Comparison of ENCODE assay signal across 8 mouse cellular contexts in genomic region chr16:55950946-55951678, GRCm38 (mm10). TPM values are rescaled to one million over a fixed set of nuclear protein-coding genes. Genes with fewer than 3 reads are reported as not detected.
DNase-seq lines count a peak whose midpoint lies in the region; ATAC-seq and TF ChIP-seq lines count a peak whose summit lies in the region.

No protein-coding gene starts in this region.

- H3K9ac ChIP-seq in forebrain, embryonic 14.5 days (ENCODE audit: low read length), result no peak overlapping the region
- no peak overlapping the region for H3K9ac ChIP-seq in hindbrain, embryonic 15.5 days

- ATAC-seq in cerebellum, adult (ENCODE audit: insufficient number of reproducible peaks, low FRiP score, low TSS enrichment), result peak; percentile 90
- peak; percentile 74 for ATAC-seq in forebrain, embryonic 14.5 days
- ATAC-seq in hindbrain, embryonic 15.5 days (ENCODE audit: low FRiP score, low read depth), result peak; percentile 54
- peak; percentile 90 for ATAC-seq in megakaryocyte, adult 5-6 weeks (ENCODE audit: poor library complexity, severe bottlenecking)

- H3K4me3 ChIP-seq in forebrain, embryonic 14.5 days (ENCODE audit: low read depth, low read length), result no peak overlapping the region
- no peak overlapping the region for H3K4me3 ChIP-seq in hindbrain, embryonic 15.5 days
- H3K4me3 ChIP-seq in left cerebral cortex, adult 2 months, result peak overlapping the region; percentile 28; the same call in 1 of the 2 replicates

- peak; percentile 92 for DNase-seq in NIH3T3 (ENCODE audit: low read depth)
- peak; percentile 94 for DNase-seq in forebrain, embryonic 14.5 days (ENCODE audit: low spot score)
- DNase-seq in left cerebral cortex, adult 2 months (ENCODE audit: extremely low spot score in 1 of 2, low spot score in 2 of 2), result peak; percentile 70 to 72
- peak; percentile 93 for DNase-seq in retina, postnatal 1 day
- DNase-seq in thymus, postnatal 4 days, result peak; percentile 85

- no peaks in the 10 kb centered on the region for H3K36me3 ChIP-seq in forebrain, embryonic 14.5 days (ENCODE audit: control insufficient read depth, insufficient read depth, low read length)
- no peaks in the 10 kb centered on the region for H3K36me3 ChIP-seq in hindbrain, embryonic 15.5 days

- WGBS in forebrain, embryonic 14.5 days, result 41% methylated on average over 18 of the region's 19 CpGs
- WGBS in hindbrain, embryonic 15.5 days, result 39% methylated on average over 19 of the region's 19 CpGs

- H3K9me3 ChIP-seq in forebrain, embryonic 14.5 days (replicated peaks; ENCODE audit: control insufficient read depth, low read length), result no peaks in the 10 kb centered on the region
- no peaks in the 10 kb centered on the region for H3K9me3 ChIP-seq in hindbrain, embryonic 15.5 days

- no peak overlapping the region for H3K4me2 ChIP-seq in forebrain, embryonic 14.5 days (ENCODE audit: low read length)
- H3K4me2 ChIP-seq in hindbrain, embryonic 15.5 days, result peak overlapping the region; percentile 19; the same call in 1 of the 2 replicates

- intact Hi-C loops in left cerebral cortex, adult 2 months (cut with DNase I), result loop anchor here (2.0 to 5.0 kb wide), 2 partner anchors 114 to 181 kb away; no protein-coding TSS in a partner anchor

- no peak overlapping the region for H3K27ac ChIP-seq in forebrain, embryonic 14.5 days (ENCODE audit: low read depth, low read length)
- H3K27ac ChIP-seq in hindbrain, embryonic 15.5 days (replicated peaks), result no peak overlapping the region
- no peak overlapping the region for H3K27ac ChIP-seq in left cerebral cortex, adult 2 months

- TF ChIP-seq CTCF in left cerebral cortex, adult 2 months (IDR thresholded peaks at IDR 0.05), result peak; percentile 83

- no peaks in the 10 kb centered on the region for H3K4me1 ChIP-seq in forebrain, embryonic 14.5 days (ENCODE audit: control insufficient read depth, insufficient read depth, low read length)
- H3K4me1 ChIP-seq in hindbrain, embryonic 15.5 days (replicated peaks), result no peaks in the 10 kb centered on the region

- no peaks in the 10 kb centered on the region for H3K27me3 ChIP-seq in forebrain, embryonic 14.5 days (replicated peaks; ENCODE audit: control insufficient read depth, insufficient read depth, low read length)
- H3K27me3 ChIP-seq in hindbrain, embryonic 15.5 days, result no peaks in the 10 kb centered on the region

RNA-seq across cellular contexts. Expression of gene Rpl24, which starts 15.0 kb away (rescaled TPM):
- polyA plus RNA-seq in forebrain, embryonic 14.5 days (2014; fragmentation: Nextera tagmentation; extraction: Ambion mirVana), result 630 and 738 TPM in 2 replicates
- 454 and 488 TPM in 2 replicates for polyA plus RNA-seq in hindbrain, embryonic 15.5 days (2015; fragmentation: Nextera tagmentation; extraction: Ambion mirVana)
- total RNA-seq in left cerebral cortex, adult 2 months (2021), result 100 to 1,000 TPM; 376 to 411 TPM
- total RNA-seq in megakaryocyte, adult 5-6 weeks (2015), result 891 and 940 TPM in 2 replicates
- total RNA-seq in megakaryocyte, adult 5-6 weeks (2017), result 1,387 and 1,407 TPM in 2 replicates

RNA-seq across cellular contexts. Expression of gene Cep97, which starts 16.5 kb away (rescaled TPM):
- polyA plus RNA-seq in forebrain, embryonic 14.5 days (2014; fragmentation: Nextera tagmentation; extraction: Ambion mirVana), result 15.8 and 19.4 TPM in 2 replicates
- polyA plus RNA-seq in hindbrain, embryonic 15.5 days (2015; fragmentation: Nextera tagmentation; extraction: Ambion mirVana), result 11.7 and 12.2 TPM in 2 replicates
- 10 to 100 TPM; 12.6 to 13.1 TPM for total RNA-seq in left cerebral cortex, adult 2 months (2021)
- total RNA-seq in megakaryocyte, adult 5-6 weeks (2015), result 3.4 and 5.4 TPM in 2 replicates
- 3.0 and 7.4 TPM in 2 replicates for total RNA-seq in megakaryocyte, adult 5-6 weeks (2017)

RNA-seq across cellular contexts. Expression of gene Zbtb11, which starts 22.6 kb away (rescaled TPM):
- 15.0 and 20.3 TPM in 2 replicates for polyA plus RNA-seq in forebrain, embryonic 14.5 days (2014; fragmentation: Nextera tagmentation; extraction: Ambion mirVana)
- 22.1 and 23.3 TPM in 2 replicates for polyA plus RNA-seq in hindbrain, embryonic 15.5 days (2015; fragmentation: Nextera tagmentation; extraction: Ambion mirVana)
- 10 to 100 TPM; 50.3 to 54.9 TPM for total RNA-seq in left cerebral cortex, adult 2 months (2021)
- total RNA-seq in megakaryocyte, adult 5-6 weeks (2015), result 14.9 and 18.9 TPM in 2 replicates
- 25.0 TPM in 2 replicates for total RNA-seq in megakaryocyte, adult 5-6 weeks (2017)

RNA-seq across cellular contexts. Expression of gene Nxpe3, which starts 56.0 kb away (rescaled TPM):
- polyA plus RNA-seq in forebrain, embryonic 14.5 days (2014; fragmentation: Nextera tagmentation; extraction: Ambion mirVana), result 1.3 and 1.5 TPM in 2 replicates
- 1.3 and 1.4 TPM in 2 replicates for polyA plus RNA-seq in hindbrain, embryonic 15.5 days (2015; fragmentation: Nextera tagmentation; extraction: Ambion mirVana)
- total RNA-seq in left cerebral cortex, adult 2 months (2021), result 10 to 100 TPM in 1 of 2 experiments, 1 to 10 TPM in 1; 9.4 to 10.9 TPM
- 1.4 and 2.1 TPM in 2 replicates for total RNA-seq in megakaryocyte, adult 5-6 weeks (2015)
- total RNA-seq in megakaryocyte, adult 5-6 weeks (2017), result 2.4 and 2.8 TPM in 2 replicates
